Mouse (Mus musculus): Measurements from ENCODE around the gene Nhlh2. TPM values are rescaled to one million over a fixed set of nuclear protein-coding genes. Genes with fewer than 3 reads are reported as not detected.

The Nhlh2 gene
- polyA plus RNA-seq (2016; fragmentation: Nextera tagmentation; extraction: Ambion mirVana): 0.09 and 0.14 TPM in 2 replicates

- Histone ChIP-seq H3K4me1 (replicated peaks) (peaks cover 21% of the 10 kb centered on the region), H3K36me3 (no peaks in the 10 kb centered on the region), H3K9me3 (replicated peaks) (no peaks in the 10 kb centered on the region), H3K27me3 (replicated peaks) (peaks cover 42% of the 10 kb centered on the region), H3K4me2 (no peak within 1 kb of the TSS), H3K27ac (ENCODE audit: poor library complexity, severe bottlenecking) (no peak within 1 kb of the TSS), H3K4me3 (no peak within 1 kb of the TSS), H3K9ac (no peak within 1 kb of the TSS)
- WGBS: 23% methylated on average over 2 of the region's 2 CpGs
- no peak for ATAC-seq (ENCODE audit: insufficient number of reproducible peaks, low FRiP score)
These were observed at the start of gene Nhlh2 for GRCm38 (mm10) chr3:102009926-102010381. TSS of gene Nhlh2 (plus strand) at chr3:102010076.

GRCm38 (mm10) chr3:101961146-101961835 is 48.6 kb upstream of the Nhlh2 start:
- H3K9ac ChIP-seq: no peak overlapping the region
- no peaks in the 10 kb centered on the region for H3K36me3 ChIP-seq
- ATAC-seq (ENCODE audit: insufficient number of reproducible peaks, low FRiP score): no peak
- H3K4me1 ChIP-seq (replicated peaks): no peaks in the 10 kb centered on the region
- no peak overlapping the region for H3K4me3 ChIP-seq
- H3K27me3 ChIP-seq (replicated peaks): no peaks in the 10 kb centered on the region
- no peak overlapping the region for H3K4me2 ChIP-seq
- H3K9me3 ChIP-seq (replicated peaks): no peaks in the 10 kb centered on the region
- 80% methylated on average over 15 of the region's 15 CpGs for WGBS
- H3K27ac ChIP-seq (ENCODE audit: poor library complexity, severe bottlenecking): no peak overlapping the region

- Histone ChIP-seq H3K27me3 (replicated peaks) (no peaks in the 10 kb centered on the region), H3K9ac (no peak overlapping the region), H3K9me3 (replicated peaks) (no peaks in the 10 kb centered on the region), H3K27ac (ENCODE audit: poor library complexity, severe bottlenecking) (no peak overlapping the region), H3K4me1 (replicated peaks) (no peaks in the 10 kb centered on the region), H3K4me3 (no peak overlapping the region), H3K4me2 (no peak overlapping the region), H3K36me3 (no peaks in the 10 kb centered on the region)
- WGBS: 53% methylated on average over 9 of the region's 9 CpGs
- no peak for ATAC-seq (ENCODE audit: insufficient number of reproducible peaks, low FRiP score)
These were observed 46.4 kb upstream of the Nhlh2 start for GRCm38 (mm10) chr3:101963501-101963900.

- H3K27ac ChIP-seq (ENCODE audit: poor library complexity, severe bottlenecking): no peak overlapping the region
- no peaks in the 10 kb centered on the region for H3K27me3 ChIP-seq (replicated peaks)
- H3K4me3 ChIP-seq: no peak overlapping the region
- ATAC-seq (ENCODE audit: insufficient number of reproducible peaks, low FRiP score): no peak
- no peaks in the 10 kb centered on the region for H3K4me1 ChIP-seq (replicated peaks)
- no peaks in the 10 kb centered on the region for H3K36me3 ChIP-seq
- no peak overlapping the region for H3K9ac ChIP-seq
- WGBS: 66% methylated on average over 7 of the region's 7 CpGs
- H3K4me2 ChIP-seq: no peak overlapping the region
- H3K9me3 ChIP-seq (replicated peaks): no peaks in the 10 kb centered on the region
These were observed 45.5 kb upstream of the Nhlh2 start for GRCm38 (mm10) chr3:101964352-101964751.

- ATAC-seq (ENCODE audit: insufficient number of reproducible peaks, low FRiP score): no peak
- 44% methylated on average over 3 of the region's 3 CpGs for WGBS
These were observed 42.9 kb upstream of the Nhlh2 start for GRCm38 (mm10) chr3:101966825-101967558.

GRCm38 (mm10) chr3:101975337-101975736 is 34.5 kb upstream of the Nhlh2 start:
- Histone ChIP-seq H3K4me2 (no peak overlapping the region), H3K27ac (ENCODE audit: poor library complexity, severe bottlenecking) (no peak overlapping the region), H3K36me3 (no peaks in the 10 kb centered on the region), H3K9me3 (replicated peaks) (no peaks in the 10 kb centered on the region), H3K4me3 (no peak overlapping the region), H3K9ac (no peak overlapping the region), H3K27me3 (replicated peaks) (no peaks in the 10 kb centered on the region), H3K4me1 (replicated peaks) (no peaks in the 10 kb centered on the region)
- no peak for ATAC-seq (ENCODE audit: insufficient number of reproducible peaks, low FRiP score)
- WGBS: 80% methylated on average over 10 of the region's 10 CpGs

More at GRCm38 (mm10) chr3:101966825-101967558, 42.9 kb upstream of the Nhlh2 start:
- Histone ChIP-seq H3K4me2 (no peak overlapping the region), H3K9ac (no peak overlapping the region), H3K27me3 (replicated peaks) (no peaks in the 10 kb centered on the region), H3K27ac (ENCODE audit: poor library complexity, severe bottlenecking) (no peak overlapping the region), H3K36me3 (no peaks in the 10 kb centered on the region), H3K9me3 (replicated peaks) (no peaks in the 10 kb centered on the region), H3K4me3 (no peak overlapping the region), H3K4me1 (replicated peaks) (no peaks in the 10 kb centered on the region)

- H3K27ac ChIP-seq (ENCODE audit: poor library complexity, severe bottlenecking): no peak overlapping the region
These were observed 31.4 kb upstream of the Nhlh2 start for GRCm38 (mm10) chr3:101978299-101978994.

GRCm38 (mm10) chr3:101983917-101984316 is 26.0 kb upstream of the Nhlh2 start:
- Histone ChIP-seq H3K27me3 (replicated peaks) (no peaks in the 10 kb centered on the region), H3K27ac (ENCODE audit: poor library complexity, severe bottlenecking) (no peak overlapping the region), H3K4me1 (replicated peaks) (no peaks in the 10 kb centered on the region), H3K4me3 (no peak overlapping the region), H3K9me3 (replicated peaks) (no peaks in the 10 kb centered on the region), H3K4me2 (no peak overlapping the region), H3K36me3 (no peaks in the 10 kb centered on the region), H3K9ac (no peak overlapping the region)
- no peak for ATAC-seq (ENCODE audit: insufficient number of reproducible peaks, low FRiP score)
- WGBS: 61% methylated on average over 4 of the region's 4 CpGs

More at GRCm38 (mm10) chr3:101978299-101978994, 31.4 kb upstream of the Nhlh2 start:
- no peak for ATAC-seq (ENCODE audit: insufficient number of reproducible peaks, low FRiP score)
- no peaks in the 10 kb centered on the region for H3K9me3 ChIP-seq (replicated peaks)
- H3K36me3 ChIP-seq: no peaks in the 10 kb centered on the region
- H3K4me1 ChIP-seq (replicated peaks): no peaks in the 10 kb centered on the region
- 71% methylated on average over 10 of the region's 10 CpGs for WGBS
- no peak overlapping the region for H3K9ac ChIP-seq
- no peak overlapping the region for H3K4me3 ChIP-seq
- H3K4me2 ChIP-seq: no peak overlapping the region
- no peaks in the 10 kb centered on the region for H3K27me3 ChIP-seq (replicated peaks)

- no peak overlapping the region for H3K27ac ChIP-seq (ENCODE audit: poor library complexity, severe bottlenecking)
- no peak overlapping the region for H3K9ac ChIP-seq
- no peak for ATAC-seq (ENCODE audit: insufficient number of reproducible peaks, low FRiP score)
- no peak overlapping the region for H3K4me2 ChIP-seq
- no peaks in the 10 kb centered on the region for H3K4me1 ChIP-seq (replicated peaks)
- no peaks in the 10 kb centered on the region for H3K36me3 ChIP-seq
- no peak overlapping the region for H3K4me3 ChIP-seq
- WGBS: 76% methylated on average over 8 of the region's 8 CpGs
- no peaks in the 10 kb centered on the region for H3K9me3 ChIP-seq (replicated peaks)
- no peaks in the 10 kb centered on the region for H3K27me3 ChIP-seq (replicated peaks)
These were observed 24.2 kb upstream of the Nhlh2 start for GRCm38 (mm10) chr3:101985634-101986033.

- Histone ChIP-seq H3K27ac (ENCODE audit: poor library complexity, severe bottlenecking) (no peak overlapping the region), H3K4me2 (no peak overlapping the region), H3K27me3 (replicated peaks) (no peaks in the 10 kb centered on the region), H3K9me3 (replicated peaks) (no peaks in the 10 kb centered on the region), H3K36me3 (no peaks in the 10 kb centered on the region), H3K4me3 (no peak overlapping the region), H3K4me1 (replicated peaks) (no peaks in the 10 kb centered on the region), H3K9ac (no peak overlapping the region)
- 52% methylated on average over 3 of the region's 3 CpGs for WGBS
- ATAC-seq (ENCODE audit: insufficient number of reproducible peaks, low FRiP score): no peak
These were observed 19.7 kb upstream of the Nhlh2 start for GRCm38 (mm10) chr3:101990136-101990535.

- no peaks in the 10 kb centered on the region for H3K4me1 ChIP-seq (replicated peaks)
- H3K9me3 ChIP-seq (replicated peaks): no peaks in the 10 kb centered on the region
- ATAC-seq (ENCODE audit: insufficient number of reproducible peaks, low FRiP score): no peak
- H3K4me2 ChIP-seq: no peak overlapping the region
- H3K36me3 ChIP-seq: no peaks in the 10 kb centered on the region
- no peak overlapping the region for H3K27ac ChIP-seq (ENCODE audit: poor library complexity, severe bottlenecking)
- no peak overlapping the region for H3K9ac ChIP-seq
- WGBS: 56% methylated on average over 6 of the region's 6 CpGs
- H3K27me3 ChIP-seq (replicated peaks): no peaks in the 10 kb centered on the region
- H3K4me3 ChIP-seq: no peak overlapping the region
These were observed 18.8 kb upstream of the Nhlh2 start for GRCm38 (mm10) chr3:101990995-101991516.
